Mouse (Mus musculus): ENCODE results near the gene Glt1d1. TPM values are rescaled to one million over a fixed set of nuclear protein-coding genes. Genes with fewer than 3 reads are reported as not detected.

The Glt1d1 gene
- polyA plus RNA-seq, 1 experiment from 2014 or later, result 0.54 TPM

GRCm38 (mm10) chr5:127755594-127755993 lies 123.5 kb downstream of the Glt1d1 start:
- Histone ChIP-seq H3K4me2 (replicated peaks; ENCODE audit: low read depth, low read length) (no peak overlapping the region), H3K4me3 (ENCODE audit: low read length) (no peak overlapping the region), H3K36me3 (ENCODE audit: insufficient read depth, low read length) (no peaks in the 10 kb centered on the region), H3K4me1 (ENCODE audit: insufficient read depth, low read length) (no peaks in the 10 kb centered on the region), H3K27ac (ENCODE audit: low read length) (no peak overlapping the region), H3K27me3 (ENCODE audit: insufficient read depth, low read length) (no peaks in the 10 kb centered on the region), H3K9ac (replicated peaks; ENCODE audit: low read length) (no peak overlapping the region), H3K9me3 (ENCODE audit: low read length) (no peaks in the 10 kb centered on the region; the same call in 1 of the 2 replicates)
- 80% methylated on average over 4 of the region's 4 CpGs for WGBS
- no peak for ATAC-seq (ENCODE audit: low FRiP score, low TSS enrichment)

- no peaks in the 10 kb centered on the region for H3K27me3 ChIP-seq (ENCODE audit: insufficient read depth, low read length)
- H3K4me2 ChIP-seq (replicated peaks; ENCODE audit: low read depth, low read length), result no peak overlapping the region
- 84% methylated on average over 3 of the region's 3 CpGs for WGBS
- ATAC-seq (ENCODE audit: low FRiP score, low TSS enrichment), result no peak
- H3K27ac ChIP-seq (ENCODE audit: low read length), result no peak overlapping the region
- no peaks in the 10 kb centered on the region; the same call in 1 of the 2 replicates for H3K9me3 ChIP-seq (ENCODE audit: low read length)
- no peak overlapping the region for H3K4me3 ChIP-seq (ENCODE audit: low read length)
- H3K9ac ChIP-seq (replicated peaks; ENCODE audit: low read length), result no peak overlapping the region
- no peaks in the 10 kb centered on the region for H3K36me3 ChIP-seq (ENCODE audit: insufficient read depth, low read length)
- no peaks in the 10 kb centered on the region for H3K4me1 ChIP-seq (ENCODE audit: insufficient read depth, low read length)
These were observed 123.9 kb downstream of the Glt1d1 start for GRCm38 (mm10) chr5:127756011-127756410.

DNA sequence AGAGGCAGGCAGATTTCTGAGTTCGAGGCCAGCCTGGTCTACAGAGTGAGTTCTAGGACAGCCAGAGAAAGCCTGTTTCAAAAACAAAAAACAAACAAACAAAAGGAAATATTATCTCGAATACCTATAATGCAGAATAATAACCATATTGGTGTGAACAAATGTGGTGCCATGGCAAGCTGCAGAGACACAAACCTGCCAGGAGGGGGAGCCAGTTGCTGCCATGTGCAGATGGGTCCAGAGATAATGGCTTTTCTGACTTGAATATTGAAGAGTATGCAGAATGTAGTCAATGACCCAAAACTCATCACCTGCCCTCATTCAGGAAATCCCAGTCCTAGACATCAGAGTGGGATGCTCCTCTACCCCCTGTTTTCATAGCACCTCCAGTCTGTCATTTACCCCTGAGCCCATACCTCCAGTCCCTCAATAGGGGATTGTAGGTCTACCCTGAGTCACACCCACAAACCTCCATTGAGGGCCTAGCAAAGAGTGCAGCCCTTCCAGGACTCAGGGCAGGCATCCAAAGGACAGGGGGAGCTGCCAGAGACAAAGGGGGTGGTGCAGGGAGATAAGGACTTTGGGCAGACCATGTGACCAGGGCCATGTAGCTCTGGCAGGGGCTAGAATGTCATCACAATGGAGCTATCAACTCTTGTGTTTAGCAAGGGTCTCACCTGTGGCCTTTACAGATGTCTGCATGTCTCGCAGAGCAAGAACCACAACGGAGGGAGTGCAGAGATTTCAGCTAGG lies 124.8 kb downstream of the Glt1d1 start:
- no peaks in the 10 kb centered on the region for H3K27me3 ChIP-seq (ENCODE audit: insufficient read depth, low read length)
- H3K36me3 ChIP-seq (ENCODE audit: insufficient read depth, low read length), result no peaks in the 10 kb centered on the region
- WGBS, result 83% methylated on average over 4 of the region's 4 CpGs
- H3K4me3 ChIP-seq (ENCODE audit: low read length), result no peak overlapping the region
- H3K4me1 ChIP-seq (ENCODE audit: insufficient read depth, low read length), result no peaks in the 10 kb centered on the region
- no peak overlapping the region for H3K27ac ChIP-seq (ENCODE audit: low read length)
- no peaks in the 10 kb centered on the region; the same call in 1 of the 2 replicates for H3K9me3 ChIP-seq (ENCODE audit: low read length)
- ATAC-seq (ENCODE audit: low FRiP score, low TSS enrichment), result no peak
- H3K4me2 ChIP-seq (replicated peaks; ENCODE audit: low read depth, low read length), result no peak overlapping the region
- H3K9ac ChIP-seq (replicated peaks; ENCODE audit: low read length), result no peak overlapping the region

GRCm38 (mm10) chr5:127758576-127758975 lies 126.5 kb downstream of the Glt1d1 start:
- no peak for ATAC-seq (ENCODE audit: low FRiP score, low TSS enrichment)
- WGBS, result 74% methylated on average over 4 of the region's 4 CpGs
- no peaks in the 10 kb centered on the region for H3K27me3 ChIP-seq (ENCODE audit: insufficient read depth, low read length)

More at GRCm38 (mm10) chr5:127758576-127758975, 126.5 kb downstream of the Glt1d1 start:
- Histone ChIP-seq H3K4me1 (ENCODE audit: insufficient read depth, low read length) (no peaks in the 10 kb centered on the region), H3K4me3 (ENCODE audit: low read length) (no peak overlapping the region), H3K4me2 (replicated peaks; ENCODE audit: low read depth, low read length) (no peak overlapping the region), H3K27ac (ENCODE audit: low read length) (no peak overlapping the region), H3K36me3 (ENCODE audit: insufficient read depth, low read length) (no peaks in the 10 kb centered on the region), H3K9ac (replicated peaks; ENCODE audit: low read length) (no peak overlapping the region), H3K9me3 (ENCODE audit: low read length) (no peaks in the 10 kb centered on the region; the same call in 1 of the 2 replicates)

Other genes with a start within 250 kb of the Glt1d1 start
- gene Slc15a4, start 635 bp downstream of the Glt1d1 start, polyA plus RNA-seq (2015; fragmentation: Nextera tagmentation; extraction: Ambion mirVana), result 20.5 and 23.3 TPM in 2 replicates